Mouse (Mus musculus) brain, embryonic 14.5 days (tissue): ENCODE measurements around the gene Egfl6.

ENCODE experiments used
- CTCF ChIP-seq: fragments of 200-500 bp; IDR thresholded peaks from 2 replicates; pipeline ENCODE4 v1.5.1; 2012; ENCODE audit warnings: inconsistent platforms, mild to moderate bottlenecking, moderate library complexity, borderline replicate concordance; ENCODE audit not compliant: insufficient read depth, insufficient read length; ENCODE audit errors: extremely low read depth
- POLR2A ChIP-seq: fragments of 200-500 bp; IDR thresholded peaks from 2 replicates; pipeline ENCODE4 v1.6.1; 2012; ENCODE audit warnings: mild to moderate bottlenecking, inconsistent platforms, borderline replicate concordance; ENCODE audit not compliant: poor library complexity, insufficient read depth, insufficient read length, severe bottlenecking; ENCODE audit errors: extremely low read depth

GRCm38 (mm10) chrX:166515923-166516322 is 69.6 kb downstream of the Egfl6 start:
- TF ChIP-seq CTCF (no peak), POLR2A (no peak)
